Mouse (Mus musculus): ENCODE data around the gene Zfp81. TPM values are rescaled to one million over a fixed set of nuclear protein-coding genes. Genes with fewer than 3 reads are reported as not detected.

Gene Zfp81
- polyA plus RNA-seq, 1 experiment, result 5.1 TPM

Other genes with a start within 250 kb of the Zfp81 start
- not detected in 2 replicates for gene Morc2b, start 219.2 kb downstream of the Zfp81 start, polyA plus RNA-seq (2011; ENCODE audit: insufficient read depth, insufficient read length, low replicate concordance, missing spikeins)
- gene Olfr55, start 190.4 kb downstream of the Zfp81 start, polyA plus RNA-seq (2011; ENCODE audit: insufficient read depth, insufficient read length, low replicate concordance, missing spikeins), result 0.42 TPM in 1 of 2 replicates, not detected in the other
- gene Olfr239, start 167.6 kb downstream of the Zfp81 start, polyA plus RNA-seq (2011; ENCODE audit: insufficient read depth, insufficient read length, low replicate concordance, missing spikeins), result not detected in 2 replicates
- 0.27 and 0.38 TPM in 2 replicates for gene Olfr1564, start 137.2 kb downstream of the Zfp81 start, polyA plus RNA-seq (2011; ENCODE audit: insufficient read depth, insufficient read length, low replicate concordance, missing spikeins)
- gene Zfp955a, start 103.7 kb downstream of the Zfp81 start, polyA plus RNA-seq (2011; ENCODE audit: insufficient read depth, insufficient read length, low replicate concordance, missing spikeins), result 1.2 and 5.3 TPM in 2 replicates
- gene Olfr63, start 94.2 kb downstream of the Zfp81 start, polyA plus RNA-seq (2011; ENCODE audit: insufficient read depth, insufficient read length, low replicate concordance, missing spikeins), result not detected in 2 replicates
- gene Zfp955b, start 69.3 kb downstream of the Zfp81 start, polyA plus RNA-seq (2011; ENCODE audit: insufficient read depth, insufficient read length, low replicate concordance, missing spikeins), result 3.2 and 3.6 TPM in 2 replicates
- gene Zfp101, start 35.8 kb upstream of the Zfp81 start, polyA plus RNA-seq (2011; ENCODE audit: insufficient read depth, insufficient read length, low replicate concordance, missing spikeins), result 9.0 and 13.9 TPM in 2 replicates
- 0.95 TPM in 1 of 2 replicates, not detected in the other for gene Actl9, start 74.0 kb upstream of the Zfp81 start, polyA plus RNA-seq (2011; ENCODE audit: insufficient read depth, insufficient read length, low replicate concordance, missing spikeins)
- gene Adamts10, start 165.3 kb upstream of the Zfp81 start, polyA plus RNA-seq (2011; ENCODE audit: insufficient read depth, insufficient read length, low replicate concordance, missing spikeins), result 20.2 and 37.3 TPM in 2 replicates
- gene Myo1f, start 196.8 kb upstream of the Zfp81 start, polyA plus RNA-seq (2011; ENCODE audit: insufficient read depth, insufficient read length, low replicate concordance, missing spikeins), result 34.6 and 68.8 TPM in 2 replicates